Mouse (Mus musculus): Measurements from ENCODE around the gene Mst1r. TPM values are rescaled to one million over a fixed set of nuclear protein-coding genes. Genes with fewer than 3 reads are reported as not detected.

Gene Mst1r
- polyA plus RNA-seq, 2 experiments: 0.37 to 1.2 TPM

DNA sequence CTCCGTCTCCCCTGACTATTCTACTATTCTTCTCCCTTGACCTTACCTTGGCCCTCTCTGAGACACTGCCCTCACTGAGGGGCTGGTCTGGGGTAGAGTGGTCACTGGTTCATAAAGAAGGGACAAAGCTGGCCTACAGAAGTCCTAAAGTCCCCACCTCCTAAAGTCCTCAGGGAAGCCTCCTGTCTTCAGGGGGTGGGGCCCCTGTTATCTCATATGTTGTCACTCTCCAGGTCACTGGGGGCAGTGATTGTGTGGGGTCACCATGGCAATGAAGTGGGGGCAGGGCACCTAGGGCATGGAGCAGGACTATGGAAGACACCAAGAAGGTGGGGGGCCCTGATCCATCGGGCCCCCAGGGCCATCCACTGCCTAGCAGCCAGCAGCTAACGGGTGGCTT lies 21.5 kb downstream of the Mst1r start, which contains the start of gene Actl11:
Gene Actl11, plus strand, starts transcription at position 301 of the 400 bp plus-strand sequence.
- Histone ChIP-seq H3K4me2 (ENCODE audit: low read depth) (no peak within 1 kb of the TSS), H3K9ac (replicated peaks) (no peak within 1 kb of the TSS), H3K9me3 (ENCODE audit: control insufficient read depth, low read length) (no peaks in the 10 kb centered on the region), H3K4me3 (ENCODE audit: insufficient read depth in 1 of 2, low read depth in 2 of 2, low read length in 2 of 2) (no peak within 1 kb of the TSS), H3K27me3 (ENCODE audit: control insufficient read depth, insufficient read depth, low read length) (no peaks in the 10 kb centered on the region; the same call in 1 of the 2 replicates), H3K27ac (no peak within 1 kb of the TSS), H3K4me1 (replicated peaks; ENCODE audit: control insufficient read depth in 2 of 2, insufficient read depth in 2 of 2, low read length in 1 of 2) (peaks cover 0 to 7% of the 10 kb centered on the region in 2 experiments; a peak in 1 of 4 replicates), H3K36me3 (replicated peaks; ENCODE audit: control insufficient read depth, insufficient read depth, low read depth) (no peaks in the 10 kb centered on the region)
- no peak for TF ChIP-seq CTCF (IDR thresholded peaks at IDR 0.05; ENCODE audit: low read depth)
- no peak for TF ChIP-seq EP300 (IDR thresholded peaks at IDR 0.05; ENCODE audit: low read depth)
- no peak for DNase-seq (ENCODE audit: low read depth in 3 of 3, low spot score in 3 of 3)
- ATAC-seq (ENCODE audit: insufficient read depth): no peak
- 53% methylated on average over 3 of the region's 3 CpGs for WGBS (ENCODE audit: insufficient replicate concordance)

DNA sequence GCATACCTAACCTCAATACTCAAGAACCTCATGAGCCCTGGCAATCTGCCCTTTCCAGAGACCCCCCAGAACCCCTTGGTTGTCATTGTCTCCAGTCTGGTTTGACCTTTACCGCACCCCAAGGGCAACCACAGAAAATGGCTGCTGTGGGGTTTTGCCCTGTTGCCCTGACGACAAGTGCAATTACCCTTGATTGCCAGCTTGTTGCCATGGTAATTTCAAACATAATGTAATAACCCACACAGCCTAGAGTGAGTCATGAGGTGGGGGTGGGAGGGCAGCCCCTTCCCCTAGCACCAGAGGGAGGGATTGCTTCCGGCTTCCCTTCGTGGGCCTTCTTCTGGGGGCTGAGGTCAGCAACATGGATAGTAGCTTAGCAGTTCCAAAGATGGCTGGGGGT lies 25.5 kb downstream of the Mst1r start:
- Histone ChIP-seq H3K9ac (replicated peaks) (no peak overlapping the region), H3K9me3 (ENCODE audit: control insufficient read depth, low read length) (no peaks in the 10 kb centered on the region), H3K4me3 (ENCODE audit: insufficient read depth in 1 of 2, low read depth in 2 of 2, low read length in 2 of 2) (no peak overlapping the region), H3K27me3 (ENCODE audit: control insufficient read depth, insufficient read depth, low read length) (peaks cover 33% of the 10 kb centered on the region), H3K27ac (no peak overlapping the region), H3K4me1 (replicated peaks; ENCODE audit: control insufficient read depth in 2 of 2, insufficient read depth in 2 of 2, low read length in 1 of 2) (0 out of 4 replicates have a peak, but pooled peaks cover 0 to 2% of the 10 kb centered on the region in 2 experiments), H3K4me2 (ENCODE audit: low read depth) (no peak overlapping the region), H3K36me3 (replicated peaks; ENCODE audit: control insufficient read depth, insufficient read depth, low read depth) (no peaks in the 10 kb centered on the region)
- WGBS (ENCODE audit: insufficient replicate concordance): 56% methylated on average over 4 of the region's 4 CpGs
- ATAC-seq (ENCODE audit: insufficient read depth) (no peak), DNase-seq (ENCODE audit: low read depth in 3 of 3, low spot score in 3 of 3) (no peak)
- TF ChIP-seq CTCF (IDR thresholded peaks at IDR 0.05; ENCODE audit: low read depth): no peak
- TF ChIP-seq EP300 (IDR thresholded peaks at IDR 0.05; ENCODE audit: low read depth): no peak

DNA sequence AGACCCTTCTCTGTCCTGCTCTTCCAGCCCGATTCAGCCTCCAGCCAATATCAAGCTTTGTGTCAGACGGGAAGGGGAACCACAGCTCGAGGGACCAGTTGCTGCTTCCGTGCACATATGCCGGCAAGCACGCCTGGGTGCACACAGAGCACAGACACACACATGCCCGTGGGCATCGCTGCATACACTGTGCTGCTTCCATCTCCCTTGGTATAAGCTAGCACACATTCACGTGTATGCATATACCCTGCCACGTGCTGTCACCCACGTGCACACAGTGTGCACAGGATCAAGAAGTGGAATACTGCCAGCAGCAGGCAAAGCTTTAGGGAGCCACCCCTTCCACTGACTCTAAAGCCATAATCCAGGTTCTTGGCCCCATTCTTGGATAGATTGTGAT lies 27.5 kb downstream of the Mst1r start:
- no peak overlapping the region for H3K4me2 ChIP-seq (ENCODE audit: low read depth)
- DNase-seq (ENCODE audit: low read depth in 3 of 3, low spot score in 3 of 3) (no peak), ATAC-seq (ENCODE audit: insufficient read depth) (no peak)
- no peak overlapping the region for H3K4me3 ChIP-seq (ENCODE audit: insufficient read depth in 1 of 2, low read depth in 2 of 2, low read length in 2 of 2)
- H3K9me3 ChIP-seq (ENCODE audit: control insufficient read depth, low read length): no peaks in the 10 kb centered on the region
- peaks cover 41% of the 10 kb centered on the region for H3K27me3 ChIP-seq (ENCODE audit: control insufficient read depth, insufficient read depth, low read length)
- H3K36me3 ChIP-seq (replicated peaks; ENCODE audit: control insufficient read depth, insufficient read depth, low read depth): no peaks in the 10 kb centered on the region
- TF ChIP-seq CTCF (IDR thresholded peaks at IDR 0.05; ENCODE audit: low read depth): no peak
- TF ChIP-seq EP300 (IDR thresholded peaks at IDR 0.05; ENCODE audit: low read depth): no peak
- H3K9ac ChIP-seq (replicated peaks): no peak overlapping the region
- 67% methylated on average over 11 of the region's 11 CpGs for WGBS (ENCODE audit: insufficient replicate concordance)
- no peaks in the 10 kb centered on the region for H3K4me1 ChIP-seq (replicated peaks; ENCODE audit: control insufficient read depth in 2 of 2, insufficient read depth in 2 of 2, low read length in 1 of 2)
- H3K27ac ChIP-seq: no peak overlapping the region

DNA sequence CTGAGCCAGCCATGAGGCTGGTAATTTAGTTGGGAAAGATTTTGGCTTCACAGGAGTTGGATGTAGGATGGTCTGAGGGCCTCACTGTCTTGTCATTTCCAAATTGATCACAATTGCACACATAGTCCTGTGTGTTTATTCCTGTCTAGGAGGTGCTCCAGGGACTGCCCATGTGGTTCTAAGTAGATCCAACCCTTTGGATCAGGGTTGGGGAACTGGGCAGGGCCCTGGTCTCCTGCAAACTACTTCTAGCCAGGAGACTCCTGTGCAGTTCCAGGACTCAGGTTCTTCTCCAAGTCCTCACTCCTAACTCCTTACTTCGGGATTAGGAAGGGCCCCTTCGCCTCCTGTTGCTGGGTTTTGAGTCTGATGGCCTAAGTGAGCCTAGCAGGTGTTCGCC lies 28.7 kb downstream of the Mst1r start, which contains the start of gene Camkv:
Gene Camkv, plus strand, starts transcription at position 301 of the 400 bp plus-strand sequence.
- no peak within 1 kb of the TSS for H3K27ac ChIP-seq
- peak within 1 kb of the TSS; percentile 38 for H3K4me2 ChIP-seq (ENCODE audit: low read depth)
- no peaks in the 10 kb centered on the region for H3K4me1 ChIP-seq (replicated peaks; ENCODE audit: control insufficient read depth in 2 of 2, insufficient read depth in 2 of 2, low read length in 1 of 2)
- WGBS (ENCODE audit: insufficient replicate concordance): 43% methylated on average over 3 of the region's 3 CpGs
- no peak for ATAC-seq (ENCODE audit: insufficient read depth)
- no peak within 1 kb of the TSS for H3K9ac ChIP-seq (replicated peaks)
- no peak for DNase-seq (ENCODE audit: low read depth in 3 of 3, low spot score in 3 of 3)
- H3K4me3 ChIP-seq (ENCODE audit: insufficient read depth in 1 of 2, low read depth in 2 of 2, low read length in 2 of 2): peak within 1 kb of the TSS; percentile 9 to 12; a peak in 2 of 4 replicates
- H3K9me3 ChIP-seq (ENCODE audit: control insufficient read depth, low read length): no peaks in the 10 kb centered on the region
- no peaks in the 10 kb centered on the region for H3K36me3 ChIP-seq (replicated peaks; ENCODE audit: control insufficient read depth, insufficient read depth, low read depth)
- no peak for TF ChIP-seq EP300 (IDR thresholded peaks at IDR 0.05; ENCODE audit: low read depth)
- TF ChIP-seq CTCF (IDR thresholded peaks at IDR 0.05; ENCODE audit: low read depth): no peak
- peaks cover 41% of the 10 kb centered on the region for H3K27me3 ChIP-seq (ENCODE audit: control insufficient read depth, insufficient read depth, low read length)

DNA sequence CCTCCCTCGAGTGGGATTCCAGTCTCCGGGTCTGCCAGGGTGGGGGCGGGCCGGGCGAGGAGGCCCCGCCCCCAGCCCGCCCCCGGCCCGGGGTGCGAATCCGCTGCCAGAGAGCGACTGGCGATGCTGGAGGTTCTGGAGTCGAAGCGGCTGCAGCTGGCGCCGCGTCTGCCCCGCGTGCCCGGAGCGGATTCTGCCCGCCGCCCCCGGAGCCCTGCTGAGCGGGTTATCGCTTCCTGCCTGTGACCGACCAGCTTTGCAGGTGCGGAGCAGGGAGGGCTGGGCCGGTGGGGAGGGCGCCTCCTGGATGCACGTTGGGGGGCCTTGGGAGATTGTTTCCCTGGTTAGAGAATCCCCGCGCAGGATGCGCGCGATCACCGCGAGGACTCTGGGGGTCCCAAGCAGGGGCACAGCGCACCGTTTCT lies 29.1 kb downstream of the Mst1r start:
- ATAC-seq (ENCODE audit: insufficient read depth): no peak

More for the DNA sequence above, 29.1 kb downstream of the Mst1r start:
- Histone ChIP-seq H3K27me3 (ENCODE audit: control insufficient read depth, insufficient read depth, low read length) (peaks cover 41% of the 10 kb centered on the region), H3K9me3 (ENCODE audit: control insufficient read depth, low read length) (no peaks in the 10 kb centered on the region), H3K36me3 (replicated peaks; ENCODE audit: control insufficient read depth, insufficient read depth, low read depth) (no peaks in the 10 kb centered on the region), H3K27ac (no peak overlapping the region), H3K4me2 (ENCODE audit: low read depth) (peak overlapping the region; percentile 38), H3K4me3 (ENCODE audit: insufficient read depth in 1 of 2, low read depth in 2 of 2, low read length in 2 of 2) (peak overlapping the region; percentile 9 to 12; a peak in 2 of 4 replicates), H3K4me1 (replicated peaks; ENCODE audit: control insufficient read depth in 2 of 2, insufficient read depth in 2 of 2, low read length in 1 of 2) (no peaks in the 10 kb centered on the region), H3K9ac (replicated peaks) (no peak overlapping the region)
- no peak for DNase-seq (ENCODE audit: low read depth in 3 of 3, low spot score in 3 of 3)
- TF ChIP-seq EP300 (IDR thresholded peaks at IDR 0.05; ENCODE audit: low read depth) (no peak), CTCF (IDR thresholded peaks at IDR 0.05; ENCODE audit: low read depth) (no peak)
- WGBS (ENCODE audit: insufficient replicate concordance): 2% methylated on average over 41 of the region's 41 CpGs
